Mouse (Mus musculus) myocyte (in vitro differentiated cells): ENCODE results near the gene Tet3.

ENCODE experiments used
- CEBPB ChIP-seq: IDR thresholded peaks from 2 replicates; pipeline ENCODE4 v1.6.1; 2011; ENCODE audit warnings: mild to moderate bottlenecking, moderate library complexity; ENCODE audit not compliant: poor library complexity, insufficient read depth, severe bottlenecking
- E2F4 ChIP-seq: IDR thresholded peaks from one replicate; pipeline ENCODE4 v1.6.1; 2011; ENCODE audit warnings: mild to moderate bottlenecking, control low read depth, moderate library complexity; ENCODE audit not compliant: insufficient read depth
- MYOD1 ChIP-seq, 3 experiments: IDR thresholded peaks; one replicate each; pipeline ENCODE4 v1.6.1; 2011; ENCODE audit warnings: control low read depth in 2 of 3, low read depth in 2 of 3, mild to moderate bottlenecking in 2 of 3, moderate library complexity in 1 of 3; ENCODE audit not compliant: insufficient read length in 2 of 3, control insufficient read depth in 1 of 3
- MYOG ChIP-seq, 3 experiments: IDR thresholded peaks; one replicate each; pipeline ENCODE4 v1.6.1; 2011; ENCODE audit warnings: control low read depth in 2 of 3, low read depth in 2 of 3, mild to moderate bottlenecking in 2 of 3; ENCODE audit not compliant: insufficient read length in 2 of 3, control insufficient read depth in 1 of 3, insufficient read depth in 1 of 3
- POLR2A ChIP-seq: IDR thresholded peaks from one replicate; pipeline ENCODE4 v1.6.1; 2011; ENCODE audit warnings: low read depth, mild to moderate bottlenecking, control low read depth, moderate library complexity; ENCODE audit not compliant: insufficient read length
- POLR2AphosphoS2 ChIP-seq: IDR thresholded peaks from one replicate; pipeline ENCODE4 v1.6.1; 2011; ENCODE audit warnings: low read depth, control low read depth; ENCODE audit not compliant: insufficient read length
- TCF12 ChIP-seq: IDR thresholded peaks from one replicate; pipeline ENCODE4 v1.6.1; 2011; ENCODE audit warnings: mild to moderate bottlenecking, control low read depth; ENCODE audit not compliant: poor library complexity, insufficient read depth, severe bottlenecking
- TCF3 ChIP-seq: IDR thresholded peaks from one replicate; pipeline ENCODE4 v1.6.1; 2011; ENCODE audit warnings: low read depth, control low read depth; ENCODE audit not compliant: insufficient read length
- USF1 ChIP-seq: IDR thresholded peaks from one replicate; pipeline ENCODE4 v1.6.1; 2011; ENCODE audit warnings: low read depth, mild to moderate bottlenecking, control low read depth, moderate library complexity

DNA sequence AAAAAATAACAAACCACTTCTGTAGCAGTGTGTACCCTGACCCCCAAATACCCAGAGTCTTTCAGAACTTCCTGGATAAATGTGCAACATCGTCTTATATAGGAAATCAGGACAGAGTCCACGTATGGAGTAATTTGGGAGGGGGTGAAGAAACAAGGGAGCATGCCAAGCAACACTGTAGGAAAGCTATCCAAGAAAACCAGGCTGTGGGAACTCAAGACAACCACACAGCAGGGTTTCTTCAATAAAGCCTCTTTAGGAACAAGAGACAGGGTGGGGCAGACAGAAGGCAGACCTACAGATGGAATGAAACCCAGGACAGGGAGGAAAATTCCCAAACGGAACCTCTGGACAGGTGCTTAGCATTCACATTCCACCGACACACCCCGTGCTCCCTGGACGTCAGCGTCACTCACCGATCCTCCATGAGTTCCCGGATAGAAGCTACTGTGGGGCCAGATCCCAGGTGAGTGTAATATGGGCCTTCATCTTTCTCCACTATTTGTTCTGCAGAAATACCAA lies 73.3 kb downstream of the Tet3 start:
- TF ChIP-seq POLR2A (no peak), E2F4 (no peak), POLR2AphosphoS2 (no peak), CEBPB (no peak), TCF12 (no peak), USF1 (no peak), MYOG (IDR thresholded peaks at IDR 0.05; ENCODE audit: control insufficient read depth in 1 of 3, insufficient read depth in 1 of 3, insufficient read length in 2 of 3, low read depth in 2 of 3) (no peak), MYOD1 (IDR thresholded peaks at IDR 0.05; ENCODE audit: control insufficient read depth in 1 of 3, insufficient read length in 2 of 3, low read depth in 2 of 3) (no peak), TCF3 (no peak)
